Mouse (Mus musculus) midbrain, embryonic 11.5 days (tissue): ENCODE results near the gene Hadh. TPM values are rescaled to one million over a fixed set of nuclear protein-coding genes. Genes with fewer than 3 reads are reported as not detected.
A peak's percentile ranks its signal among the peaks of the same experiment; 100 is the strongest.

ENCODE experiments used
- ATAC-seq: fragments of 200-750 bp; cut with Nextera tagmentation; 2 replicates; pipeline ENCODE4 v1.8.0; 2017; ENCODE audit warnings: moderate TSS enrichment, moderate library complexity; ENCODE audit not compliant: low FRiP score
- DNase-seq: peaks from one replicate; pipeline ENCODE4 v3.0.0; 2015; ENCODE audit warnings: low spot score; ENCODE audit errors: missing footprints
- H3K27ac ChIP-seq: fragments of 300-500 bp; sonication (generic); 2 replicates; pipeline ENCODE4 v1.5.1; 2014; ENCODE audit warnings: low read depth, low read length
- H3K27me3 ChIP-seq: fragments of 300-500 bp; sonication (generic); 2 replicates; pipeline ENCODE4 v1.6.1; 2014; ENCODE audit warnings: mild to moderate bottlenecking, low read length, moderate library complexity, mixed read lengths; ENCODE audit not compliant: control insufficient read depth, insufficient read depth
- H3K36me3 ChIP-seq: fragments of 300-500 bp; sonication (generic); 2 replicates; pipeline ENCODE4 v1.6.1; 2014; ENCODE audit warnings: mild to moderate bottlenecking, low read length, moderate library complexity, mixed read lengths; ENCODE audit not compliant: control insufficient read depth, insufficient read depth
- H3K4me1 ChIP-seq: fragments of 300-500 bp; sonication (generic); 2 replicates; pipeline ENCODE4 v1.6.1; 2014; ENCODE audit warnings: low read length; ENCODE audit not compliant: control insufficient read depth, insufficient read depth
- H3K4me2 ChIP-seq: fragments of 300-500 bp; sonication (generic); 2 replicates; pipeline ENCODE4 v1.6.1; 2014; ENCODE audit warnings: mild to moderate bottlenecking, moderate library complexity
- H3K4me3 ChIP-seq: fragments of 300-500 bp; sonication (generic); 2 replicates; pipeline ENCODE4 v1.5.1; 2014; ENCODE audit warnings: low read depth, low read length
- H3K9ac ChIP-seq: fragments of 300-500 bp; sonication (generic); 2 replicates; pipeline ENCODE4 v1.6.1; 2014; ENCODE audit warnings: low read length
- H3K9me3 ChIP-seq: fragments of 300-500 bp; sonication (generic); 2 replicates; pipeline ENCODE4 v1.6.1; 2016; ENCODE audit warnings: low read length; ENCODE audit not compliant: control insufficient read depth
- WGBS: fragments of 180-500 bp; shearing (Covaris S2); extraction: QIAGEN DNeasy Blood & Tissue Kit; methylation state at CpG from one replicate; pipeline ENCODE4 v1.1.7; 2014; 5-methylcytosine and 5-hydroxymethylcytosine counted together
- polyA plus RNA-seq: library from polyadenylated mRNA; unstranded; fragments of >200 nt; fragmentation: Nextera tagmentation; extraction: Ambion mirVana; gene quantifications from 2 replicates; pipeline ENCODE4 v1.2.1, GENCODE M21; 2014

Hadh gene
- polyA plus RNA-seq, 1 experiment from 2014 or later, result 66.5 TPM

DNA sequence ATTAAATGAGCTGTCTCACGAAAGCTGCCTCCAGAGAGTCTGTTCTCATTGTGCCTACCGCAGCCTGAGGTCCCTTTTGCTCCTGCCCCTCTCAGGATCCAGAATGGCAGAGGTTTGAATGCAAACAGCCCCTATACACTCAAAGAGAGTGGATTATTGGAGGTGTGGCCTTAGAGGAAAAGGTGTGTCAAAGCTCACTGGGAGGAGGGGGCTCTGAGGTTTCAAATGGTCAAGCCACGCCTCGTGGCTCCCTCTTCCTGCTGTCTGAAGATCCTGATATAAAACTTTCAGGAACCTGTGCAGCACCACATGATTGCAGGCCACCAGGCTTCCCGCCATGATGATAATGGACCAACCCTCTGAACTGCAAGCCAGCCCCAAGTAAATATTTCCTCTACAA, 24.1 kb downstream of the Hadh start:
- Histone ChIP-seq H3K36me3 (no peaks in the 10 kb centered on the region), H3K4me2 (no peak overlapping the region), H3K9ac (no peak overlapping the region), H3K9me3 (no peaks in the 10 kb centered on the region), H3K4me1 (no peaks in the 10 kb centered on the region), H3K27me3 (no peaks in the 10 kb centered on the region), H3K4me3 (no peak overlapping the region), H3K27ac (no peak overlapping the region)
- 90% methylated on average over 5 of the region's 5 CpGs for WGBS
- ATAC-seq (no peak), DNase-seq (no peak)

DNA sequence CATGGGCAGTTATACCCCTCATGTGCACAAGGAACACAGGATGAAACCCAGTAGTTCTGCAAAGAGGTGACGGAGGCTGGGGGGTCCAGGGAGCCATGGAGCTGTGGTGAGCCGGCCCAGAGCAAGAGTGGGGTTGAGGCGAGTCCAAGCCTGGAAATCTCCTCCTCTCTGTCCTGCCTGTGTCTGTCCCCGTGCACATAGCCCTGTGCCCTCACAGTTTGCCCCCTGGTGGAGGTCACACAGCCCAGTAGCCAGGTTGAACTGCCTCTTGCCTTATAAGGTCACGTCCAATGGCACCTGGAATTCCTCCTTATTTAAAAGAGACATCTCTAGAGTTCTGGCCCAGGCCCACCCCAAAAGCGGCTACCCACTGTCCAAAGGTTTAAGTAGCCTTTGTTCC, 24.5 kb downstream of the Hadh start:
- 84% methylated on average over 6 of the region's 6 CpGs for WGBS
- no peak overlapping the region for H3K9ac ChIP-seq
- no peaks in the 10 kb centered on the region for H3K27me3 ChIP-seq
- H3K9me3 ChIP-seq, result no peaks in the 10 kb centered on the region
- no peak overlapping the region for H3K4me2 ChIP-seq
- no peak overlapping the region for H3K4me3 ChIP-seq
- H3K36me3 ChIP-seq, result no peaks in the 10 kb centered on the region
- DNase-seq (no peak), ATAC-seq (no peak)
- H3K4me1 ChIP-seq, result no peaks in the 10 kb centered on the region
- H3K27ac ChIP-seq, result no peak overlapping the region

DNA sequence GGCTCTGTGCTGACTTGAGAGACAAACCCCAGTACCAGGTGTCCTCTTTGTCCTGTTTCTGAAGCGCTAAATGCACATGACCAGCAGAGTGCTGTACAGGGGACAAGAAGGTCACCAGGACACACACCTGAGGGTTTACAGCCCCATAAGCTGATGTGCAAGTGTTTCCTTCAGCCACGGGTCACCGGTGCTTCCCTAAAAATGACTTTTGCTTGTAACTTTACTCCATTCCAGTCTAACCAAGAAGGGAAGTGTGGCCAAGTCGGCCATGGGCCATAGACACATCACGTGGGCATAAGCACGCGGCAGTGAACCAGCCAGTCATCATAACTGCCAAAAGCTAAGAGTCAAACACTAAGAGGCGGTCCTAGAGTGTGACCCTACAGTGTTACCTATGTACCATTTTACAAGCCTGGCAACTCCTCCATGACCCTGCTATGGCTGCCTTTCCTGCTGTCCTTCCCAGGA, 25.3 kb downstream of the Hadh start:
- no peak overlapping the region for H3K4me3 ChIP-seq
- H3K9me3 ChIP-seq, result no peaks in the 10 kb centered on the region
- no peak for DNase-seq
- no peak overlapping the region for H3K9ac ChIP-seq
- no peak overlapping the region for H3K27ac ChIP-seq
- WGBS, result 91% methylated on average over 8 of the region's 8 CpGs
- no peak overlapping the region for H3K4me2 ChIP-seq
- H3K36me3 ChIP-seq, result no peaks in the 10 kb centered on the region
- H3K27me3 ChIP-seq, result no peaks in the 10 kb centered on the region
- no peak for ATAC-seq
- no peaks in the 10 kb centered on the region for H3K4me1 ChIP-seq

DNA sequence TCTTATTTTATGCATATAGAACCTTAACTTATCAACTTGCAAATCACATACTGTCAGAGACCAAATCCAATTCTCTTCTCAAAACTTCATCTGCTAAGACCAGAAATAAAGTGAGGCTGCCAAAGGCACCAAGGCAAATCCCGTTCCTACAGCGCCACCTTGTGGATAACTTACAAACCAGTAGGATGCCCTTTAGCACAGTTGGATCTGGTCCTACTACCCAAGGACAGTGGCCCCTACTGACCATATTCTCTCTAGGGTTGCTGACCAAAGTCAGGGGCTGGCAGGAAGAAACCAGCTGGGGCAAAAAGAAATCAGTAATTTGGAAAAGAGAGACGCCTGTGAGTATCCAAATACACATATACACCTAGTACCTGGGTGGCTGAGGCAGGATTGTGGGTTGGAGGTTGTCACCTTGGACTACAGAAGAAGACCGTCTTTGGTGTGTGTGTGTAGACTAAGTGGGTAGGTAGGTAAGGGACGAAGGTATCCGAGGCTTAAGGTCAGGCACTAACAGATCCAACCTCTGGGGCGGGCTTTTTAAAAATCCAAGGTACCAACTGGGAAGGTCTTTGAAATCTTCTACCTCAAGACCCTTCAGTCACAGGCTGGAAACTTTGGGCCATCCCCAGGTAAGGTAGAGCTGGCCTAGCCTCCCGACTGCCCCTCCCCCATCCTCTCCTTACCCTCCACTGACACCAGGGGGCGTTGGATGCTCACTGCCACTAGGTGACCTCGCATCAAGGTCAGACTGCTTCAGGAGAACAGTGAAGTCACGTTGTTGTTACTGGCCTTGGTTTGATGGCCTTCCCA, 25.9 kb downstream of the Hadh start:
- Histone ChIP-seq H3K4me2 (no peak overlapping the region), H3K27me3 (no peaks in the 10 kb centered on the region), H3K9me3 (no peaks in the 10 kb centered on the region), H3K4me1 (no peaks in the 10 kb centered on the region), H3K27ac (no peak overlapping the region), H3K9ac (no peak overlapping the region), H3K4me3 (no peak overlapping the region), H3K36me3 (no peaks in the 10 kb centered on the region)
- WGBS, result 60% methylated on average over 11 of the region's 11 CpGs
- DNase-seq, result peak; percentile 92
- ATAC-seq, result peak; percentile 72; the same call in 1 of the 2 replicates

DNA sequence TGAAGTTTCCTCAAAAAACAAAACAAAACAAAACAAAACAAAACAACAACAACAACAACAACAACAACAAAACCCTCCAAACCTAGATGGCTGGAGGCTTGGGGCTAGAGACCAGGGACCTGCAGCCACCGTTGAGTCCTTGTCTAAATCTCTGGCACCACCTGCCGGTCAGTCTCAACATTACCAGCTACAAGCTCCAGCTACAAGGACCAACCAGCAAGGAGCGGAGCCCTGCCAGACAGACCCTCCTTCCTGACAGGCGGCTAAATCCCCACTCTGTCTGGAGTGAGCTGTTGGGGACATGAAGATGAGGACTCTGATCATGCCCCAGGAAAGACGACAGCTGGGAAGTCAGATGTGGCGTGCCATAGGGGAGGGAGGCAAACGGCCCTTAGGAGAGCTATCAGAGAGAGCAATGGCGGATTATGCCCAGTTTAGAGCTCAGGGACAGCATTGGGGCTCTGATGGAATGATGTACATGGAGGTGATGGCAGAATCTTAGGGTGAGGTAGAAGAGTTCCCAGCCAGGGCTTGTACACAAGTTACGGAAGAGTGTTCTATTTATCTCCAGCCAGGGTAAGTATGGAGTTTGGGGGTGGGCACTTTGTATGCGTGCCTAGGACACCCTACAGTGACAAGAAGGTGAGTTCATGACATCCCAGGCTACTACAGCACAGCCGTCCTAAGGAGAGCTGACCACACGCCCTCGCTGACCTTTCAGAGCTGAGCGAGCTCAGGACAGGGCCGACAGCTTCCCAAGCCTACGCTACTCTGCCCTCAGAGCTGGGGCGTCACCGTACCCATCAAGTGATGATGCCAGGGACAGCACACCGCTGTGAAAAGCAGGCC, 33.9 kb downstream of the Hadh start:
- no peaks in the 10 kb centered on the region for H3K4me1 ChIP-seq
- no peak overlapping the region for H3K4me3 ChIP-seq
- WGBS, result 63% methylated on average over 19 of the region's 19 CpGs
- H3K27me3 ChIP-seq, result no peaks in the 10 kb centered on the region
- H3K9ac ChIP-seq, result no peak overlapping the region
- no peaks in the 10 kb centered on the region for H3K9me3 ChIP-seq
- DNase-seq (peak; percentile 98), ATAC-seq (peak; percentile 92)
- no peak overlapping the region for H3K27ac ChIP-seq
- H3K36me3 ChIP-seq, result no peaks in the 10 kb centered on the region
- H3K4me2 ChIP-seq, result peak overlapping the region; percentile 1; the same call in 1 of the 2 replicates

DNA sequence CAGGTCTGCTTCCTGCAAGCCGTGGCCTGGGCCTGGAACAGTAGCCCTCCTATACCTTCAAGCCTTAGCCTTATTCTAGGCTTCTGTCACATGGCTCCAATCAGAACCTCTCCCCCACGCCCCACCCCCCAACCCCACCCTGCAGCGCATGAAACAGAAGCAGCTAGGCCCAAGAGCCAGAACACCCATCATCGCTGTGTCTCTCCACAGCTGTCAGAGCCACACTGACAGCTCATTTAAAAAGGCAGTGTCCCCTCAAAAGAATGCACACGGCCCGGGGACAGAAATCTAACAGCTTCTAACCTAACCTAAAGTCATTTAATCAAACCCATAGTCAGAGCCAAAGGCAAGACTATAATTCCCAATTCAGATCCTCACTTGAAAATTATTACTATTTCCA, 34.8 kb downstream of the Hadh start:
- no peaks in the 10 kb centered on the region for H3K36me3 ChIP-seq
- no peaks in the 10 kb centered on the region for H3K4me1 ChIP-seq
- no peaks in the 10 kb centered on the region for H3K9me3 ChIP-seq
- no peaks in the 10 kb centered on the region for H3K27me3 ChIP-seq
- no peak overlapping the region for H3K9ac ChIP-seq
- no peak overlapping the region for H3K27ac ChIP-seq
- H3K4me2 ChIP-seq, result no peak overlapping the region
- WGBS, result 82% methylated on average over 6 of the region's 6 CpGs
- H3K4me3 ChIP-seq, result no peak overlapping the region
- DNase-seq (no peak), ATAC-seq (no peak)

DNA sequence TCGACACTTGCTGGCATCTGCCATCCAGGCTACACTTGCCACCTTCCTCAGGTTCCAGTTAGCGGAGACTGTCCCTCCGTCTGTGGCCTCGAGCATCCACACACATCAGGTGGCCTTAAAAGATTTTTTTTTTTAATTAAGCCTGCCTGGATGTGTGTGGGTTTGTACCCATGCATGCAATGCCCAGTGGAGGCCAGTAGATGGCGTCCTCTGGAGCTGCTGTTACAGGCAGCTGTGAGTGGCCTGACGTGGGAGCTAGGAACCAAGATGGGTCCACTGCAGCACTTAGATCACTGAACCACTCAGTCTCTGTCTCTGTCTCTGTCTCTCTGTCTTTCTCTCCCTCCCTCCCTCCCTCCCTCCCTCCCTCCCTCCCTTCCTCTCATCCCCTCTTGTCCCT, 43.8 kb downstream of the Hadh start:
- Histone ChIP-seq H3K27ac (no peak overlapping the region), H3K27me3 (no peaks in the 10 kb centered on the region), H3K36me3 (no peaks in the 10 kb centered on the region; the same call in 1 of the 2 replicates), H3K4me1 (no peaks in the 10 kb centered on the region), H3K4me2 (no peak overlapping the region), H3K9ac (no peak overlapping the region), H3K9me3 (no peaks in the 10 kb centered on the region), H3K4me3 (no peak overlapping the region)
- WGBS, result 71% methylated on average over 6 of the region's 6 CpGs
- ATAC-seq, result no peak
- DNase-seq, result no peak

DNA sequence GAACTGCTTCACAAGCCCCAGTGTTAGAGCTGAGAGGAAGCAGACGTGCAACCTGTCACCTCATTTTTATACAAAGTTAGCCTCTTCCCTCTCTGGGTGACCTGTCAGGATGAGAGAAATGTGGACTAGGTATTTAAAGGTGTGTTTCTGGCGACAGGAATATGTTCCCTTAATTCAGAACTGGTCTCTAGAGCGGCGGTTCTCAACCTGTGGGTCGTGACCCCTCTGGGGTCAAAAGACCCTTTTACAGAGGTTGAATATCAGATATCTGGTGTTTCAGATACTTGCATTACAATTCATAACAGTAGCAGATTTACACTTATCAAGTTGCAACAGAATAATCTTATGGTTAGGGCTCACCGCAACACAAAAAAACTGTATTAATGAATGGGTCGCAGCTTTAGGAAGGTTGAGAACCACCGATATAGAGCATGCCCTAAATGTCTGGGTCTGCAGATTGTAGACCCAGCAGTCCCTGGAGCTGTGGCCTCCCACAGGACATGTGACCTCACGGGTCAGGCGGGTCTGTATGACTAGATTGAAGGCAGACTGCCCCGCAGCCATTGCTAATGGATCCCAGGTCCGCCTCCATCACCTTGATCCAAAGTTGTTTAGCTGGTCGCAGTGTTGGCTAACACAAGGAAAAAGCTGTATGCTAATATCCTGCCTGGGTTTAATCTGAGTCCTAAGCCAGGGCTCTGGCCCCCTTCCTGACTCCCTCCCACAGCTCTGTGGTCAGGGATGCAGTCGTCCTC, 53.1 kb downstream of the Hadh start:
- no peak for DNase-seq

More for the DNA sequence above, 53.1 kb downstream of the Hadh start:
- Histone ChIP-seq H3K27ac (no peak overlapping the region), H3K4me1 (no peaks in the 10 kb centered on the region), H3K36me3 (no peaks in the 10 kb centered on the region; the same call in 1 of the 2 replicates), H3K9ac (no peak overlapping the region), H3K9me3 (no peaks in the 10 kb centered on the region), H3K27me3 (no peaks in the 10 kb centered on the region), H3K4me2 (no peak overlapping the region), H3K4me3 (no peak overlapping the region)
- no peak for ATAC-seq
- WGBS, result 87% methylated on average over 14 of the region's 14 CpGs
